Mouse (Mus musculus) heart, adult 2 months (tissue): ENCODE measurements around the gene Atp6v1g1. TPM values are rescaled to one million over a fixed set of nuclear protein-coding genes. Genes with fewer than 3 reads are reported as not detected.
A peak's percentile ranks its signal among the peaks of the same experiment; 100 is the strongest.

Source experiments
- DNase-seq, 2 experiments: peaks; one replicate each; pipeline ENCODE4 v3.0.0; 2021
- H3K27ac ChIP-seq: fragments of 200-600 bp; 2 replicates; pipeline ENCODE4 v1.8.1; 2022
- H3K27me3 ChIP-seq: fragments of 200-500 bp; 2 replicates; pipeline ENCODE4 v1.6.1; 2012; ENCODE audit warnings: mild to moderate bottlenecking, low read length, inconsistent platforms, mixed read lengths; ENCODE audit not compliant: control insufficient read depth, insufficient read depth
- H3K36me3 ChIP-seq: fragments of 200-500 bp; 2 replicates; pipeline ENCODE4 v1.6.1; 2012; ENCODE audit warnings: low read length, inconsistent platforms; ENCODE audit not compliant: control insufficient read depth, insufficient read depth
- H3K4me1 ChIP-seq: fragments of 200-500 bp; 2 replicates; pipeline ENCODE4 v1.6.1; 2011; ENCODE audit warnings: low read length; ENCODE audit not compliant: control insufficient read depth, insufficient read depth
- H3K4me3 ChIP-seq: fragments of 200-600 bp; 2 replicates; pipeline ENCODE4 v1.8.1; 2022
- H3K79me2 ChIP-seq: fragments of 200-500 bp; replicated peaks from 2 replicates; pipeline ENCODE4 v1.6.1; 2012; ENCODE audit warnings: mild to moderate bottlenecking, inconsistent platforms, low read length, moderate library complexity, mixed read lengths; ENCODE audit not compliant: control insufficient read depth, insufficient read depth
- H3K9ac ChIP-seq: fragments of 200-500 bp; 2 replicates; pipeline ENCODE4 v1.6.1; 2012; ENCODE audit warnings: low read depth, mild to moderate bottlenecking, control low read depth, inconsistent platforms, low read length, mixed read lengths
- CTCF ChIP-seq: fragments of 200-600 bp; IDR thresholded peaks from 2 replicates; pipeline ENCODE4 v1.8.1; 2022; ENCODE audit warnings: antibody characterized with exemption, mild to moderate bottlenecking, moderate library complexity
- EP300 ChIP-seq: fragments of 200-500 bp; IDR thresholded peaks from 2 replicates; pipeline ENCODE4 v1.6.1; 2011; ENCODE audit warnings: low read depth, low read length, control low read depth; ENCODE audit not compliant: insufficient read depth
- POLR2A ChIP-seq: fragments of 200-500 bp; IDR thresholded peaks from 2 replicates; pipeline ENCODE4 v1.6.1; 2011; ENCODE audit warnings: mild to moderate bottlenecking, low read depth, low read length, control low read depth; ENCODE audit not compliant: insufficient read depth
- WGBS: fragments of 180-500 bp; shearing (Covaris S2); methylation state at CpG from one replicate; pipeline ENCODE4 v1.1.7; 2018; 5-methylcytosine and 5-hydroxymethylcytosine counted together
- intact Hi-C: fragments of 180-260 bp; cut with DNase I; formaldehyde crosslinking; loops from one replicate; pipeline ENCODE4 v1.15.1; 2025
- polyA plus RNA-seq: library from polyadenylated mRNA; depleted of rRNA; stranded (reverse); fragments of >200 nt; gene quantifications from 2 replicates; pipeline ENCODE4 v1.2.3, GENCODE M21; 2012
- total RNA-seq, 2 experiments: library from RNA; stranded (reverse); gene quantifications; 2 replicates each; pipeline ENCODE4 v1.2.3; 2021

The Atp6v1g1 gene
- total and polyA plus RNA-seq, 3 experiments, result 53.6 to 164 (median 138) TPM

- Histone ChIP-seq H3K79me2 (no peaks in the 10 kb centered on the region), H3K36me3 (no peaks in the 10 kb centered on the region), H3K4me1 (peaks cover 2% of the 10 kb centered on the region; the same call in 1 of the 2 replicates), H3K4me3 (no peak overlapping the region), H3K9ac (no peak overlapping the region), H3K27me3 (no peaks in the 10 kb centered on the region), H3K27ac (no peak overlapping the region)
- DNase-seq, result no peak
- WGBS, result 47% methylated on average over 5 of the region's 5 CpGs
- TF ChIP-seq EP300 (no peak), CTCF (no peak)
- intact Hi-C loops, result no loop called here
Observed at GRCm38 (mm10) chr4:63501050-63501449, 43.5 kb upstream of the Atp6v1g1 start.

GRCm38 (mm10) chr4:63503949-63504348 is 40.6 kb upstream of the Atp6v1g1 start:
- intact Hi-C loops, result no loop called here

GRCm38 (mm10) chr4:63507478-63507877 is 37.1 kb upstream of the Atp6v1g1 start:
- intact Hi-C loops, result loop anchor here (5.0 kb wide), 1 partner anchor 275 kb away; no protein-coding TSS in a partner anchor
- 75% methylated on average over 5 of the region's 5 CpGs for WGBS
- H3K27ac ChIP-seq, result no peak overlapping the region

More at GRCm38 (mm10) chr4:63503949-63504348, 40.6 kb upstream of the Atp6v1g1 start:
- Histone ChIP-seq H3K36me3 (no peaks in the 10 kb centered on the region), H3K27ac (no peak overlapping the region), H3K4me3 (no peak overlapping the region), H3K79me2 (no peaks in the 10 kb centered on the region), H3K27me3 (no peaks in the 10 kb centered on the region), H3K4me1 (no peaks in the 10 kb centered on the region), H3K9ac (no peak overlapping the region)
- 47% methylated on average over 5 of the region's 5 CpGs for WGBS
- DNase-seq, result no peak
- TF ChIP-seq EP300, result no peak
- TF ChIP-seq POLR2A, result no peak
- no peak for TF ChIP-seq CTCF

GRCm38 (mm10) chr4:63508232-63508631 is 36.3 kb upstream of the Atp6v1g1 start:
- Histone ChIP-seq H3K27me3 (no peaks in the 10 kb centered on the region), H3K9ac (no peak overlapping the region), H3K4me1 (no peaks in the 10 kb centered on the region), H3K79me2 (no peaks in the 10 kb centered on the region), H3K4me3 (no peak overlapping the region), H3K36me3 (no peaks in the 10 kb centered on the region), H3K27ac (no peak overlapping the region)
- WGBS, result 24% methylated on average over 4 of the region's 4 CpGs
- peak; percentile 76 to 87 for DNase-seq
- TF ChIP-seq EP300 (no peak), CTCF (peak; percentile 74), POLR2A (no peak)
- intact Hi-C loops, result loop anchor here (2.0 to 5.0 kb wide), 3 partner anchors 274 to 441 kb away; no protein-coding TSS in a partner anchor

More at GRCm38 (mm10) chr4:63507478-63507877, 37.1 kb upstream of the Atp6v1g1 start:
- TF ChIP-seq POLR2A, result no peak
- no peak for TF ChIP-seq EP300
- no peak for TF ChIP-seq CTCF
- Histone ChIP-seq H3K9ac (no peak overlapping the region), H3K4me1 (no peaks in the 10 kb centered on the region), H3K4me3 (no peak overlapping the region), H3K79me2 (no peaks in the 10 kb centered on the region), H3K36me3 (no peaks in the 10 kb centered on the region), H3K27me3 (no peaks in the 10 kb centered on the region)
- DNase-seq, result no peak

GRCm38 (mm10) chr4:63512921-63513320 is 31.7 kb upstream of the Atp6v1g1 start:
- Histone ChIP-seq H3K27ac (no peak overlapping the region), H3K27me3 (no peaks in the 10 kb centered on the region), H3K36me3 (no peaks in the 10 kb centered on the region), H3K9ac (no peak overlapping the region), H3K4me1 (no peaks in the 10 kb centered on the region), H3K79me2 (no peaks in the 10 kb centered on the region), H3K4me3 (no peak overlapping the region)
- TF ChIP-seq POLR2A, result no peak
- no peak for TF ChIP-seq CTCF
- no peak for TF ChIP-seq EP300
- intact Hi-C loops, result loop anchor here (5.0 kb wide), 1 partner anchor 94 kb away; the partner anchor contains the start of gene Gm11213
- WGBS, result 84% methylated on average over 2 of the region's 2 CpGs
- DNase-seq, result no peak

- TF ChIP-seq EP300 (no peak), POLR2A (no peak), CTCF (no peak)
- Histone ChIP-seq H3K9ac (no peak overlapping the region), H3K4me3 (no peak overlapping the region), H3K4me1 (no peaks in the 10 kb centered on the region), H3K79me2 (no peaks in the 10 kb centered on the region), H3K27me3 (no peaks in the 10 kb centered on the region), H3K27ac (no peak overlapping the region), H3K36me3 (no peaks in the 10 kb centered on the region)
- 68% methylated on average over 4 of the region's 4 CpGs for WGBS
- no peak for DNase-seq
- intact Hi-C loops, result loop anchor here (5.0 kb wide), 1 partner anchor 93 kb away; the partner anchor contains the start of gene Gm11213
Observed at GRCm38 (mm10) chr4:63514454-63514984, 30.1 kb upstream of the Atp6v1g1 start.
